Mouse (Mus musculus) ovary, postnatal 10 days (tissue): ENCODE measurements around the gene Slc25a40.

Experiments
- DNase-seq: peaks from one replicate; pipeline ENCODE4 v3.0.0; 2022; ENCODE audit warnings: low spot score

Gene Slc25a40

GRCm38 (mm10) chr5:8422157-8422931 is at the start of gene Slc25a40, which contains the start of gene Dbf4:
Slc25a40 (plus strand) TSS chr5:8422850.
Dbf4 (minus strand) TSS chr5:8422716.
- peak; percentile 84 for DNase-seq

- no peak for DNase-seq
These were observed 49.2 kb upstream of the Slc25a40 start for GRCm38 (mm10) chr5:8373415-8373814.

GRCm38 (mm10) chr5:8374297-8374906 is 48.2 kb upstream of the Slc25a40 start:
- no peak for DNase-seq

GRCm38 (mm10) chr5:8393891-8394583 is 28.6 kb upstream of the Slc25a40 start:
- DNase-seq, result no peak

GRCm38 (mm10) chr5:8397587-8398249 is 24.9 kb upstream of the Slc25a40 start:
- no peak for DNase-seq

- no peak for DNase-seq
These were observed 13.9 kb upstream of the Slc25a40 start for GRCm38 (mm10) chr5:8408746-8409145.

GRCm38 (mm10) chr5:8416683-8417413 is 5.8 kb upstream of the Slc25a40 start:
- no peak for DNase-seq

GRCm38 (mm10) chr5:8417443-8417842 is 5.2 kb upstream of the Slc25a40 start:
- DNase-seq, result no peak

- no peak for DNase-seq
These were observed 1.2 kb upstream of the Slc25a40 start for GRCm38 (mm10) chr5:8421424-8421823.

GRCm38 (mm10) chr5:8422932-8423928 is 580 bp downstream of the Slc25a40 start:
- DNase-seq, result no peak

- DNase-seq, result no peak
These were observed 1.5 kb downstream of the Slc25a40 start for GRCm38 (mm10) chr5:8424116-8424515.

- no peak for DNase-seq
These were observed 3.2 kb downstream of the Slc25a40 start for GRCm38 (mm10) chr5:8425899-8426298.

- no peak for DNase-seq
These were observed 15.0 kb downstream of the Slc25a40 start for GRCm38 (mm10) chr5:8437481-8438156.

GRCm38 (mm10) chr5:8439095-8439494 is 16.4 kb downstream of the Slc25a40 start:
- DNase-seq, result no peak

GRCm38 (mm10) chr5:8455565-8455964 is 32.9 kb downstream of the Slc25a40 start:
- DNase-seq, result no peak

GRCm38 (mm10) chr5:8456561-8456960 is 33.9 kb downstream of the Slc25a40 start:
- no peak for DNase-seq

GRCm38 (mm10) chr5:8487989-8488700 is 65.5 kb downstream of the Slc25a40 start:
- DNase-seq, result no peak

- DNase-seq, result no peak
These were observed 66.1 kb downstream of the Slc25a40 start for GRCm38 (mm10) chr5:8488701-8489297.
